Mouse (Mus musculus) retina, adult 2 months (tissue): Measurements from ENCODE around the gene Pgm3.

Experiments
- DNase-seq: peaks from one replicate; pipeline ENCODE4 v3.0.0-alpha.2; 2012; ENCODE audit warnings: low read depth, low spot score

Gene Pgm3

GRCm38 (mm10) chr9:86569314-86569910 lies 2.2 kb downstream of the Pgm3 start:
- DNase-seq = no peak

- no peak for DNase-seq
These were observed 11.1 kb downstream of the Pgm3 start for GRCm38 (mm10) chr9:86560543-86560942.

GRCm38 (mm10) chr9:86554641-86555040 lies 17.0 kb downstream of the Pgm3 start:
- no peak for DNase-seq

- DNase-seq = no peak
These were observed 17.8 kb downstream of the Pgm3 start for GRCm38 (mm10) chr9:86553886-86554285.

GRCm38 (mm10) chr9:86550717-86551116 lies 20.9 kb downstream of the Pgm3 start:
- no peak for DNase-seq

GRCm38 (mm10) chr9:86549637-86550162 lies 21.9 kb downstream of the Pgm3 start:
- DNase-seq = no peak

- DNase-seq = no peak
These were observed 27.1 kb downstream of the Pgm3 start for GRCm38 (mm10) chr9:86544559-86544958.

GRCm38 (mm10) chr9:86543451-86543850 lies 28.2 kb downstream of the Pgm3 start:
- no peak for DNase-seq

- DNase-seq = no peak
These were observed 37.6 kb downstream of the Pgm3 start for GRCm38 (mm10) chr9:86534071-86534470.

- DNase-seq = no peak
These were observed 46.0 kb downstream of the Pgm3 start for GRCm38 (mm10) chr9:86525600-86525999.

- no peak for DNase-seq
These were observed 49.3 kb downstream of the Pgm3 start for GRCm38 (mm10) chr9:86522335-86522734.

- DNase-seq = no peak
These were observed 56.8 kb downstream of the Pgm3 start for GRCm38 (mm10) chr9:86514798-86515197.

GRCm38 (mm10) chr9:86514390-86514789 lies 57.3 kb downstream of the Pgm3 start:
- DNase-seq = no peak

GRCm38 (mm10) chr9:86513733-86514132 lies 57.9 kb downstream of the Pgm3 start:
- no peak for DNase-seq

- DNase-seq = no peak
These were observed 64.2 kb downstream of the Pgm3 start for GRCm38 (mm10) chr9:86507437-86507836.
